Mouse (Mus musculus): ENCODE results near the gene Cass4. TPM values are rescaled to one million over a fixed set of nuclear protein-coding genes. Genes with fewer than 3 reads are reported as not detected.

Cass4 gene
- polyA plus RNA-seq, 1 experiment from 2014 or later, result 0.12 TPM

GRCm38 (mm10) chr2:172452458-172452857, 58.9 kb downstream of the Cass4 start:
- 92% methylated on average over 10 of the region's 10 CpGs for WGBS
- no peak for DNase-seq (ENCODE audit: low spot score)
- peaks cover 9% of the 10 kb centered on the region for H3K4me1 ChIP-seq (replicated peaks)
- H3K27me3 ChIP-seq (ENCODE audit: insufficient read depth, poor library complexity, severe bottlenecking), result no peaks in the 10 kb centered on the region
- H3K27ac ChIP-seq, result no peak overlapping the region
- no peaks in the 10 kb centered on the region for H3K9me3 ChIP-seq
- H3K36me3 ChIP-seq, result peaks cover 82% of the 10 kb centered on the region
- no peak overlapping the region for H3K4me3 ChIP-seq

- H3K4me1 ChIP-seq (replicated peaks), result peaks cover 9% of the 10 kb centered on the region
- H3K4me3 ChIP-seq, result no peak within 1 kb of the TSS
- H3K27ac ChIP-seq, result no peak within 1 kb of the TSS
- no peak for DNase-seq (ENCODE audit: low spot score)
- H3K27me3 ChIP-seq (ENCODE audit: insufficient read depth, poor library complexity, severe bottlenecking), result no peaks in the 10 kb centered on the region
- H3K9me3 ChIP-seq, result no peaks in the 10 kb centered on the region
- peaks cover 63% of the 10 kb centered on the region for H3K36me3 ChIP-seq
- WGBS, result 88% methylated on average over 11 of the region's 11 CpGs
Observed at GRCm38 (mm10) chr2:172458496-172458895, 64.9 kb downstream of the Cass4 start, which contains the start of gene Gcnt7. TSS of gene Gcnt7 (minus strand) at chr2:172458596.

GRCm38 (mm10) chr2:172460647-172461046, 67.1 kb downstream of the Cass4 start:
- Histone ChIP-seq H3K9me3 (no peaks in the 10 kb centered on the region), H3K4me1 (replicated peaks) (peaks cover 9% of the 10 kb centered on the region), H3K4me3 (no peak overlapping the region), H3K27me3 (ENCODE audit: insufficient read depth, poor library complexity, severe bottlenecking) (no peaks in the 10 kb centered on the region), H3K36me3 (peaks cover 71% of the 10 kb centered on the region), H3K27ac (no peak overlapping the region)
- 79% methylated on average over 2 of the region's 2 CpGs for WGBS
- DNase-seq (ENCODE audit: low spot score), result no peak

- no peaks in the 10 kb centered on the region for H3K27me3 ChIP-seq (ENCODE audit: insufficient read depth, poor library complexity, severe bottlenecking)
- WGBS, result 89% methylated on average over 4 of the region's 4 CpGs
- H3K9me3 ChIP-seq, result no peaks in the 10 kb centered on the region
- DNase-seq (ENCODE audit: low spot score), result no peak
- H3K4me3 ChIP-seq, result no peak overlapping the region
- H3K4me1 ChIP-seq (replicated peaks), result no peaks in the 10 kb centered on the region
- no peak overlapping the region for H3K27ac ChIP-seq
- H3K36me3 ChIP-seq, result peaks cover 80% of the 10 kb centered on the region
Observed at GRCm38 (mm10) chr2:172462813-172463212, 69.2 kb downstream of the Cass4 start.

GRCm38 (mm10) chr2:172466427-172467132, 73.0 kb downstream of the Cass4 start:
- peaks cover 84% of the 10 kb centered on the region for H3K36me3 ChIP-seq
- H3K4me3 ChIP-seq, result no peak overlapping the region
- DNase-seq (ENCODE audit: low spot score), result no peak
- H3K27ac ChIP-seq, result no peak overlapping the region
- H3K4me1 ChIP-seq (replicated peaks), result no peaks in the 10 kb centered on the region
- WGBS, result 84% methylated on average over 11 of the region's 11 CpGs
- H3K27me3 ChIP-seq (ENCODE audit: insufficient read depth, poor library complexity, severe bottlenecking), result no peaks in the 10 kb centered on the region
- H3K9me3 ChIP-seq, result no peaks in the 10 kb centered on the region

GRCm38 (mm10) chr2:172467206-172467605, 73.6 kb downstream of the Cass4 start:
- Histone ChIP-seq H3K4me3 (no peak overlapping the region), H3K9me3 (no peaks in the 10 kb centered on the region), H3K36me3 (peaks cover 78% of the 10 kb centered on the region), H3K27me3 (ENCODE audit: insufficient read depth, poor library complexity, severe bottlenecking) (no peaks in the 10 kb centered on the region), H3K27ac (no peak overlapping the region), H3K4me1 (replicated peaks) (no peaks in the 10 kb centered on the region)
- 94% methylated on average over 5 of the region's 5 CpGs for WGBS
- no peak for DNase-seq (ENCODE audit: low spot score)

GRCm38 (mm10) chr2:172468346-172468819, 74.8 kb downstream of the Cass4 start:
- WGBS, result 85% methylated on average over 11 of the region's 11 CpGs
- Histone ChIP-seq H3K4me1 (replicated peaks) (no peaks in the 10 kb centered on the region), H3K36me3 (peaks cover 66% of the 10 kb centered on the region), H3K27ac (no peak overlapping the region), H3K9me3 (no peaks in the 10 kb centered on the region), H3K4me3 (no peak overlapping the region), H3K27me3 (ENCODE audit: insufficient read depth, poor library complexity, severe bottlenecking) (no peaks in the 10 kb centered on the region)
- DNase-seq (ENCODE audit: low spot score), result no peak

- H3K9me3 ChIP-seq, result no peaks in the 10 kb centered on the region
- peaks cover 7% of the 10 kb centered on the region for H3K4me1 ChIP-seq (replicated peaks)
- 92% methylated on average over 11 of the region's 11 CpGs for WGBS
- DNase-seq (ENCODE audit: low spot score), result no peak
- H3K27ac ChIP-seq, result no peak within 1 kb of the TSS
- peaks cover 28% of the 10 kb centered on the region for H3K36me3 ChIP-seq
- no peak within 1 kb of the TSS for H3K4me3 ChIP-seq
- H3K27me3 ChIP-seq (ENCODE audit: insufficient read depth, poor library complexity, severe bottlenecking), result no peaks in the 10 kb centered on the region
Observed at GRCm38 (mm10) chr2:172472318-172472717, 78.7 kb downstream of the Cass4 start, which contains the start of gene Fam209. TSS of gene Fam209 (plus strand) at chr2:172472520.

GRCm38 (mm10) chr2:172473591-172473990, 80.0 kb downstream of the Cass4 start:
- no peaks in the 10 kb centered on the region for H3K27me3 ChIP-seq (ENCODE audit: insufficient read depth, poor library complexity, severe bottlenecking)
- peaks cover 15% of the 10 kb centered on the region for H3K36me3 ChIP-seq
- no peak for DNase-seq (ENCODE audit: low spot score)
- no peak overlapping the region for H3K27ac ChIP-seq
- H3K4me3 ChIP-seq, result no peak overlapping the region
- 84% methylated on average over 8 of the region's 8 CpGs for WGBS
- no peaks in the 10 kb centered on the region for H3K9me3 ChIP-seq
- peaks cover 12% of the 10 kb centered on the region for H3K4me1 ChIP-seq (replicated peaks)

- DNase-seq (ENCODE audit: low spot score), result no peak
- Histone ChIP-seq H3K27ac (no peak overlapping the region), H3K9me3 (no peaks in the 10 kb centered on the region), H3K4me3 (no peak overlapping the region), H3K4me1 (replicated peaks) (peaks cover 12% of the 10 kb centered on the region), H3K36me3 (peaks cover 1% of the 10 kb centered on the region), H3K27me3 (ENCODE audit: insufficient read depth, poor library complexity, severe bottlenecking) (no peaks in the 10 kb centered on the region)
- WGBS, result 38% methylated on average over 6 of the region's 6 CpGs
Observed at GRCm38 (mm10) chr2:172474970-172475369, 81.4 kb downstream of the Cass4 start.

- WGBS, result 36% methylated on average over 10 of the region's 10 CpGs
- DNase-seq (ENCODE audit: low spot score), result no peak
- Histone ChIP-seq H3K4me1 (replicated peaks) (peaks cover 12% of the 10 kb centered on the region), H3K36me3 (no peaks in the 10 kb centered on the region; the same call in 1 of the 2 replicates), H3K27ac (no peak overlapping the region), H3K4me3 (no peak overlapping the region), H3K9me3 (no peaks in the 10 kb centered on the region), H3K27me3 (ENCODE audit: insufficient read depth, poor library complexity, severe bottlenecking) (no peaks in the 10 kb centered on the region)
Observed at GRCm38 (mm10) chr2:172476707-172477260, 83.2 kb downstream of the Cass4 start.

- no peak for DNase-seq (ENCODE audit: low spot score)
- Histone ChIP-seq H3K27me3 (ENCODE audit: insufficient read depth, poor library complexity, severe bottlenecking) (no peaks in the 10 kb centered on the region), H3K4me1 (replicated peaks) (peaks cover 12% of the 10 kb centered on the region), H3K4me3 (no peak overlapping the region), H3K36me3 (no peaks in the 10 kb centered on the region; the same call in 1 of the 2 replicates), H3K27ac (no peak overlapping the region), H3K9me3 (no peaks in the 10 kb centered on the region)
- WGBS, result 43% methylated on average over 3 of the region's 3 CpGs
Observed at GRCm38 (mm10) chr2:172477350-172477749, 83.8 kb downstream of the Cass4 start.

GRCm38 (mm10) chr2:172477860-172478259, 84.3 kb downstream of the Cass4 start:
- WGBS, result 5% methylated on average over 2 of the region's 2 CpGs
- H3K4me1 ChIP-seq (replicated peaks), result peaks cover 12% of the 10 kb centered on the region
- no peaks in the 10 kb centered on the region for H3K27me3 ChIP-seq (ENCODE audit: insufficient read depth, poor library complexity, severe bottlenecking)

More at GRCm38 (mm10) chr2:172477860-172478259, 84.3 kb downstream of the Cass4 start:
- Histone ChIP-seq H3K9me3 (no peaks in the 10 kb centered on the region), H3K36me3 (no peaks in the 10 kb centered on the region), H3K27ac (no peak overlapping the region), H3K4me3 (no peak overlapping the region)
- DNase-seq (ENCODE audit: low spot score), result peak; percentile 38

Measured in hindbrain, embryonic 10.5 days (tissue).